Mouse (Mus musculus): ENCODE results near the gene Usp8.

Gene Usp8

DNA sequence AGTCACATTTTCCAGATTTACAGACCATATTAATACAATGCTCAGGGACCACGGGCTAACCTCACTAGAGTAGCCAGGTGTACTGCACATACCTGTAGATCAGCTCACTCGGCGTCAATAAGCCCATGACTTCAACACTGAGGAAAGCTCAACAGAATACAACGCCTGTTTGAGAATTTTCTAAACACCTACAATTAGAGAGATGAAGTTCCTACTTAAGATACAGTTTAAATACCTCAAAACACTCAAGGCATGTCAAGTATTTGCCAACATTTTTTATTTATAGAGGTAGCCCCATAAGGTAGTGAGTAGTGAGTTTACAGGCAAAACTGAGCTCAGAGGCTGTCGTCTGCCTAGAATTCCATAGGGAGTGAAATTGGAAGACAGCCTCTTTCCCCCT is 36.3 kb downstream of the Usp8 start:
- DNase-seq, result no peak

DNA sequence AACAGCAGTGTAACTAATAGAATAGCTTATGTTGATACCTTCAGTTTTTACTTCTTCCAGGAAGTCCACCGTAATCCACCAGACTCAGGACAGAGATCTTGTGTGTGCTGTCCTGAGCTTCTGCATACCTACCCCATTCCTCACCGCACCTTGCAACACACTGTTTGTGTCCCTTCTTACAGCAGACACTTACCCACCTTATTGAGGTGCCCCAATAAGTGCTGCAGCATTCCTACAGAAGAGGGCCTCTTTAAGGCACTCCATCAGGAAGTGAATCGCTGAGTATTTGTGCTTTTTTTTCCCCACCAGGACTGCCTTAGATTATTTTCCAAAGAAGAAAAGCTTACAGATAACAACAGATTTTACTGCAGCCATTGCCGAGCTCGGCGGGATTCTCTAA is 48.5 kb downstream of the Usp8 start:
- DNase-seq, result no peak

DNA sequence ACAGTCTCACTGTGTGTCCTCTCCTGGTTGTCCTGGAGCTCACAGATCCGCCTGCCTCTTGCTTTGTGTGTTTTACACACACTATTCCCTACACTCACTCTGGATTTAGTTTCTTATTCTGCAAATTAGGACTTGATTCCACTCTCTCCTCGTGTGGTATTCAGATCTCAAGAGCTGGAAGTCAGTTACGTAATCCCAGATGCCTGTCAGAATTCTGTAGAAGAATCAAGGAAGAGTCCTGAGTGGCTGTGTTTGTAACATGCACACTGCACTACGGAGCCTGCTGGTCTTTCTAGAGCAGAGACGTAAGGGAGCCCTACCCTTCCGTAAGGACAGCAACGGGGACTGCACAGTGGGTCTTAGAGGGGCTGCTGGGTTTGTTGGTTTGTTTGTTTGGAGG is 52.2 kb downstream of the Usp8 start:
- no peak for DNase-seq

DNA sequence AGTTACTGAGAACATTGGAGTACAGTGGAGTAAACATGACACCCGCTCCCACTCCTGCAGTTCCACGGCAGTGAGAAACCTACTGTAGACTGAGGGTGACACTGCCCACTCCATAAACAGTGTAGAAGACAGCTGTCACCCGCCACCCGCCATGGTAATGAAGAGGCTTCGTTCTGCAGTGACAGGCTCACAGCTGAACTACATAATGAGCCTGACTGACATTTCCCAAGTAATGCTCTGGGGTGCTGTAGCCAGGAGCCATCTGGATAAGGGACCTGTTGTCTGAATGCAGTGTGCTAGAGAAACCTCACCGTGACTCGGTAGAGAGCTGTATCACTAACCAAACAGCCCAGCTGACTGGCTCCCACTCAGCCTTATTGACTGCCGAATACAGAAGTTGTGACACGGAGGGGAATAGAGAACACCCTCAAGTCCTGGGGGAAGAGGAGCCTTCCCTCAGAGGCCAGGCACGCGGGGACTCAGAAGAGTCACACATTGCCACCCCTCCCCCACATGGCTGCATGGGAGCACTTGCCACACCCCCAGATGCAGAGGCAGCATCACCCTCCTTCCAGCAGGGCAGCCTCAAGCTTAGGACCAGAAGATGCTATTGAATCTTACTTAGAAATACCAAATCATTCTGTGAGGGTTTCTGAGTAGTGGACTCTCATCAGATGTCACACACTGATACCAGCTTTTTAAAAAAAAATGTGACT is 58.9 kb downstream of the Usp8 start:
- no peak for DNase-seq

DNA sequence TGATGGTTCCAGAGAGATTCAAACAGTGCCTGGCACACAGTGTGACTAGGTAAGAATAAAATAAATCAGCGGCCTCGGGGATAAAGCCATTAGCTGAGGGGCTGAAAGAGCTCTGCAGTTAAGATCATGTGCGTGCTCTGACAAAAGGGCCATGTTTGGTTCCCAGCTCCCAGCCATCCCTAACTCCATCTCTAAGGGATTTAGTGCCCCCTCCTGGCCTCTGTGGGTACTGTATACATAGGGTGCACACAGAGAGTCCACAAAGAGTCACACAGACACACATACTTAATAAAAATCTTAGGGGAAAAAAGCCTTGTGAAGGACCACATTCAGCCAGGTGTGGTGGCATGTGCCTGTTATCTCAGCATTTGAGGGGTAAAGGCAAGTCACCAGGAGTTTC is 60.5 kb downstream of the Usp8 start:
- no peak for DNase-seq

DNA sequence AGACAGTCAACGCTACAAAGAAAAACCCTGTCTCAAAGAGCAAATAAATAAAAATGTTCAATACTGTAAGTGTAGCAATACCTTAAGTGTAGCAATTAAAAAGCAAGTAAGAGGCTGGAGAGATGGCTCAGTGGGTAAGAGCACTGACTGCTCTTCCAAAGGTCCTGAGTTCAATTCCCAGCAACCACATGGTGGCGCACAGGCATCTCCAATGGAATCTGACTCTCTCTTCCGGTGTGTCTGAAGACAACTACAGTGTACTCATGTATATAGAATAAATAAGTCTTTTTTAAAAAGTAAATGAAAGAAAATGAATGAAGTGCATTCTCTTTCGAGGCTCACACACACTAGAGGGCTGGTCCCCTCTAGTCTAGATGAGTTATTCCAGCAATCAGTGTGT is 61.1 kb downstream of the Usp8 start:
- DNase-seq, result no peak

DNA sequence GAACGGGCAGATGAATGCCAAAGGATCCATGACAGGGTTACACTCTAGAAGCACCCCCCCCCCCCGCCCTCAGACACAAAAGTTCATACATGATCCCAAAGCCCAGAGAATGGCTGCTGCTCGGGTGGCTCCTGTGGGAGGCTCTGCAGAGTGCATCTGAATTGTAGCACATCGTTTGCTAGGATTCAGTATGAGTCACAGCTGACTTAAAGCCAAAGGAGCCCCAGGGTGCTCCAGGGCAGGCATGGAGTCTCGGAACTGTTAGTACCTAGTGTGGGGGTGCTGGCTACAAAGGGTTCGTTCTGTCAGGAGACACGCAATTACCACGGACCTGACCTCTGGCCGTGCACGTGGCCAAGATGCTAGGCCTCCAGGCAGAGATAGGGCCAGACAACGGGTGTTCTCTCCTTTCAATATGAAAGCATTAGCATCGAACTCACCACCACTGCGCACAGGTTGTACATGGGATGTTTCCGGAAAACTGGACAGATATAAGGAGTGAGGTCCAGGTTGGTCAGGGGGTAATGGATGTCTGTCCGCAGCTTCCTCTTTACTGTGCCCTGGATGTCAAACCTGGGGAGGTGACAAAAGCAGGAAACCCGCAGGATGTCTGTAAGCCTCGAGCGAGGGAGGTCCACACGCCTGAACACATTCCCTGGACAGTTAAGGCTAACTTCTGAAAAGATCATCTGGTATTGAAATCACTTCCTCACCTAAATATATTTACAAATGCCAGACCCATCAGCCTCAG is 62.5 kb downstream of the Usp8 start:
- no peak for DNase-seq

DNA sequence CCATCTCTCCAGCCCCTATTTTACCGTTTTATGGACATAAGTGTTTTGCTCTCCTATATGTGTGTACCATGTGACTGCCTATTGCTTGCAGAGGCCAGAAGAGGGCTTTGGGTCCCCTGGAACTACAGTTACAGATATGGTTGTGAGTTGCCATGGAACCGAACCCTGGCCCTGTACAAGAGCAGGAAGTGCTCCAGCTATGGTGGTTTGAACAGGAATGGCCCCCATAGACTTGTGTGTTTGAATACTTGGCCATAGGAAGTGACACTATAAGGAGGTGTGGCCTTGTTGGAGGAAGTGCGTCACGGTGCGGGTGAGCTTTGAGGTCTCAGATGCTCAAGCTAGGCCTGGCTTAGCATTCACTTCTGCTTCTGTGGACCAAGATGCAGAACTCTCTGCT is 65.1 kb downstream of the Usp8 start:
- no peak for DNase-seq

DNA sequence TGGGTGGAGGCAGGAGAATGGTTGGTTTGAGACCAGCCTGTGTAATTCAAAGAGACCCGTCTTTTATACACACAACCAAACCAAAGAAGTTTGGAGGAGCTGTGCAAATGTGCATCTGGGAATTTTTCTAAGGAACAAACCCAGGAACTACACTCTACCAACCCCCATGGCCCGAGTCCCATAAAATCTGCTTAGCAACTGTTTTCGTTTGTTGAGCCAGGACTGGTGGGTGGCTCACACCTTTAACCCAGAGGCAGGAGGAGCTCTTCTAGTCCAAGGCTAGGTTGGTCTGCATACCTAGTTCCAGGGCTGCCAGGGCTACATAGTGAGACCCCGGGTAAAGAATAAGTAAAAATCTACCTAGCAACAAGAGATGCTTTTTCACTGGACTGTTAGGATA is 68.8 kb downstream of the Usp8 start:
- DNase-seq, result no peak

DNA sequence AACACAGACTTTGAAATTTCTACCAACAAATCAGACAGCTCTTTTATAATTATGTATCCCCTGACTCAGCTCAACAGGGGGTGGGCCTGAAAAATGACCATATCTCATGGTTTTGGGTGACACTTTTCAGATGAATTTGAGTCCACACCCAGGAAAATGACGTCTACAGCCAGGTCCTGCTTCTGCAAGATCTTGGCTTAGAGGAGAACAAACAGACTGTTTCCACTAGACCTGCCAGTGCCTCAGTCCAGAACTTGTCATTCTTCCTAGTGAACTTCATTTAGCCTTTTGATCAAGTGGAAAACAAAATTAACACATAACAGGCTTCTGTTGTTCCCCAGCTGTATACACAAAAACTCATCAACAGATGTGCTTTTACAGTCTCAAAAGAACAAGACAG is 69.3 kb downstream of the Usp8 start:
- no peak for DNase-seq

DNA sequence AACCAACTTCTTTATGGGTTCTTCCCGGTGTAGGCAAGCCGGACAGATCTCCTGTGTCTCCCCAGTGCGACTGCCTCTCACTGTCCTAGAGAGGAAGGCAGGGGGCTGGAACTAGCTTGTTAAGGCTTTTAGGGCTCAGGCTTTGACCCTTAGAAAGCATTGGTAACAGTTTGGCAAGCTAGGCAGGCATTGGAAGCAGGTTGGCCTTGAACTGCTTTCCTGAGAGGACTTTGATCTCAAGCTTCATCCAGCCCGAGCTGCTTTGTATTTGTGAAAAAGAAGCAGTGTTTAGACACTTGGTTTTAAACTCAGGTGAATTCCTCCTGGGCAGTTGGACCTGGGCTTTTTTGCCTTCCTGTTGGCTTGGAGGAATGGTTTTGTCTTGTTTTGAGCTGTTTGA is 71.7 kb downstream of the Usp8 start:
- DNase-seq, result no peak

DNA sequence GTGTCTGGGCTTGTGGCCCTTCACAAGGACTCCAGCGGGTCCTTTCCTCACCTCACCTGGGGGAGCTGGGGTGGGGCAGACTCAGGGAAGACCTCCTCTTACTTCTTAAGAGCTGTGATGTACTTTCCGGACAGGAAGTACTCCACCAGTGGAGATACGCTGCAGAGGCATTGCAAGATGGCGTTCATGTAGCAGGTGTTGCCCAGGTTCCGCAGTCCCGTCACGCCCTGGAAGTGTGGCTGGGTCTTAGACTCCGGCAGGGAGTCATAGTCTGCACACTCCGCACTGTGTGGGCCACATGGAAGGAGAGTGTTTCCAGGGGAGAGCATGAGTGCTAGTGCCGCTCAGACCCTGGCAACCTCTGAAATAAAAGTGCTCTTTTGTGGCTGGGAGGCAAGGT is 73.2 kb downstream of the Usp8 start:
- DNase-seq, result no peak

DNA sequence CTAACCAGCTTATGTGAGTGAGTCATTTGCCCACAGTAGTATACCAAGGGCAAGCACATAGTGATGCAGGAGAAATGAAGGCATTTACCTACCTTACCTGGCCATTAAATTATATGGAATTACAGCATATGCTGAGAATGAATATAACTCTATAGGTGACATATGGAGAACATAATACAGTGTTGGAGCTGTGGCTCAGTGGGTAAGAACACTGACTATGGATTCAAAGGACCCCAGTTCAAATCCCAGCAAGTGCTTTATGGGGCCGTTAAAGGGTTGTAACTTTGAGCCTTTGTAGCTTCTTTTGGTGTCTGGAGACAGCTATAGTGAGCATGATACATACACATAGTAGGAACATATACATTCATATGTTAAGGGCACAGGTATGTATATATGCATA is 74.3 kb downstream of the Usp8 start:
- DNase-seq, result no peak

DNA sequence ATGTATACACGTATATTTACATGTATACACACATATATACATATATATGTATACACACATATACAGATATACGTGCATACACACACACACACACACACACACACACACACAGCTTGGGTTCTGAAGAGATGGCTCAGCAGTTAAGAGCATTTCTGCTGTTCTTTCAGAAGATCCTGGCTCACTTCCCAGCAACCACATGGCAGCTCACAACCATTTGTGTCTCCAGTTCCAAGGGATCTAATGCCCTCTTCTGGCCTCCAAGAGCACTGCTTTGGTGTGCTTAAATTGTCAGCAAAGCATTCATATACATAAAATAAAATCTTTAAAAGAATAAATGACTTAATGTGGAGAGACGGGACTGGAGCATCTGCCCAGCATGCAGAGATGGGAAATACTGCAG is 75.3 kb downstream of the Usp8 start:
- DNase-seq, result peak; percentile 57 to 61

DNA sequence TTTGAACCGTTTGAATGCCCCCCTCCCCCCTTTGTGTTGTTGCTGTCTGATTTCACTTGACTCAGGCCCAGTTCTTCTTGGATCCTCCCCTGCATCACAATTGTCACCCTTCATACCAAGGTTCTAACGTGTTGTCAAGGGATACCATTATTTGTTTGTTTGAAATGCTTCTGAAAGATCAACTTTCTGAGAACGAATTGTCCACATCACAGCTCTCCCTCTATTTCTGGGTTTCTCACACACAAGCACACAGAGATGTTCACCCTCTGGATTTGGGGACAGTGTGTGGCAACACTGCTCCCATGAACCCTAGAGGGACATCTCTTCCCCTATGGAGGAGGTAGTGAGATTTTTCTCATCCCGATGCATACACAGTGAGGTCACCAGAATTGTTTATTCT is 76.2 kb downstream of the Usp8 start, which contains the start of gene Usp50:
Gene Usp50 (minus strand): TSS at position 101 of the 400 bp plus-strand sequence.
- no peak for DNase-seq

DNA sequence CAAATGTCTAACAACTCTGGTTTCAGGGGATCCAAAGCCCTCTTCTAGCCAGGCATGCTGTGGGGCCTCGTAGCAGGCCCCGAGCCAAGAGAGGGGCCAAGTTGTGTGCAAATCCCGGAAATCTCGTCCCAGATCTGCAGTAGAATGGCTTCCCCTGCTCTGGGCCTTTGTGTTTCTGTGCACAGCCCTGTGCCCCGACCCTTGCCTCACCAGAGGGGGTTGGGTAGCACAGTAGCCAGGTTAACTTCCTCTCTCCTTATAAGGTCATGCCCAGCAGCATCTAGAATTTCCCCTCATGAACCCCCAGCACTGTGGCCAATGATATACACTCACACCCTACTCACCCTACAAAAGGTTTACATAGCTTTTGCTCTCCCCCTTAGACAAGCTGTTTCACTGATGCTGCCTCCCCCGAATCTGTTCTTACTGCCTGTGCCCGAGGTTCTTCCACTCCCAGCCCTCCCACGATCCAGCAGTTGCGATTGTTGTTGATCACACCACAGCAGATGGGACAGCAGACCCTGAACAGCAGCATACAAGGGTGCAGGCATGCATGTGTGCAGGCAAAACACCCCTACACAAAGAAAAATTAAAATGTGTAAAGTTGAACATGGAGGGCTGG is 80.7 kb downstream of the Usp8 start:
- no peak for DNase-seq

DNA sequence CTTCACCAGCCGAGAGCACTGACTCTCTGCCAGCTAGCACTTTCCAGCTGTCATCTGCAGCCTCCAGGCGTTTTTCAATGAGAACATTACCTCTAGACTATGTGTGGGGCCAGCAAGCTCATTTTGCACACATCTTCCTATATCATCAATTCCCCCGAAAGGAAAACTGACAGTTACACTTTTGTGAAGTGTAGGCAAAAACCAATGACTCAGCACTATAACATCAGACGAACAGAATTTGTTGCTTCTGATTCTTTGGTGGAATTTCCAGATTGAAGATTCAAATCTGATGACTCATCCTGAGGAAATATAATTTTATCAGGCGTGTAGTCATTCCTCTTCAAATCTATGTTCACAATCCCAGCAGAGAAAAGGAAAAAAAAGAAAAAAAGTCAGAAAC is 85.5 kb downstream of the Usp8 start:
- no peak for DNase-seq

DNA sequence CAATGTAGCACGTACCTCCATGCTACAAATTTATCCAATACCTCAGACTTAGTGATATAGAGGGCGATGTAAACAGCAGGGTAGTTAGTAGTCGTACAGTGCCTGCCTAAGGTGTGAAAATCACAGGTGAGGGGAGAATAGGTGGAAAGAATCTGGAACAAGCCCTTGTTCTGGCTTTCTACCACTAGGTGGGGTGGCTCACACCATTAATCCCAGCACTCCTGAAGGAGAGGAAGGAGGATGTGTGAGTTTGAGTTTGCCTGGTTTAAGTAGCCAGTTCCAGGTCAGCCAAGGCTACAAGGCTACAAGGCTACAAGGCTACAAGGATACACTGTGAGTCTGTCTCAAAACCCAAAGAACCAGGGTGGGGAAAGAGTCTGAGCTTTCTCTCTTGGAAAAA is 88.6 kb downstream of the Usp8 start:
- DNase-seq, result no peak

DNA sequence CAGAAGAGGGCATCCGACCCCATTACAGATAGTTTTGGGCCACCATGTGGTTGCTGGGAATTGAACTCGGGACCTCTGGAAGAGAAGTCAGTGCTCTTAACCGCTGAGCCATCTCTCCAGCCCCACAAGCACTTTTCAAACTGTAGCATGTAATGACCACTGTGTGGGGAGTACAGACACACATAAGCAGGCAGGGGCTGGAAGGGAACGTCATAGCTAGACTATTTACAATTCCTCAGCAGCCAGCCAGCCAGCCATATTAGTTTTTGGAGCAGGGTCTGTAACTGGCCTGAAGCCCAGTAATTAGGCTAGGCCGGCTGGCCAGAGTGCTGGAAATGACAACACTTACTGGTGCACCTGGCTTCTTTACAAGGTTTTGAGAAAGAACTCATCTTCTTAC is 91.3 kb downstream of the Usp8 start:
- no peak for DNase-seq

DNA sequence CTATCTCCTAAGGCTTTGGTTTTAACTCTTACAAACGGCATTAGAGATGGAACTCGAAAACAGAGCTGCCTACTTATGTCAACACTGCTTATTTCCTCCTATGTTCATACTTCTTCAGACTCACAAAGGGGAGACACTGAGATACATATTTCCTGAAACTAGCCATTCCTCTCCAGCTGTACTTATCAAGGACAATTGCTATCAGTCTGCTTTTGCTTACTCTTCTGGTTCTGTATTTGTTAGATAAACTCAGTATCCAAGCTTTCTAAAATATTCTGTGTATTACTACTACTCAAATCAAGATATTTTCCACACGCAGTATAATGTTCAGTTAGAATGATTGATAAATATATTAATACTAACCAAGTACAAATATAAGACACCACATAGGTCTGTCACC is 94.9 kb downstream of the Usp8 start:
- DNase-seq, result no peak

All from cerebellum, postnatal 36 days (tissue).